Mouse (Mus musculus): ENCODE data around the gene Zfyve19. TPM values are rescaled to one million over a fixed set of nuclear protein-coding genes. Genes with fewer than 3 reads are reported as not detected.

Zfyve19 gene
- total RNA-seq, 2 experiments from 2014 or later, result 49.0 to 83.0 TPM

GRCm38 (mm10) chr2:119194140-119194539 lies 14.3 kb upstream of the Zfyve19 start:
- ATAC-seq (replicated peaks; ENCODE audit: poor library complexity, severe bottlenecking), result no peak

- ATAC-seq (replicated peaks; ENCODE audit: poor library complexity, severe bottlenecking), result no peak
These were observed 11.9 kb upstream of the Zfyve19 start for GRCm38 (mm10) chr2:119196316-119197108.

- no peak for ATAC-seq (replicated peaks; ENCODE audit: poor library complexity, severe bottlenecking)
These were observed 10.9 kb upstream of the Zfyve19 start for GRCm38 (mm10) chr2:119197493-119197892.

- no peak for ATAC-seq (replicated peaks; ENCODE audit: poor library complexity, severe bottlenecking)
These were observed 10.4 kb upstream of the Zfyve19 start for GRCm38 (mm10) chr2:119198049-119198448.

GRCm38 (mm10) chr2:119198934-119199333 lies 9.5 kb upstream of the Zfyve19 start:
- no peak for ATAC-seq (replicated peaks; ENCODE audit: poor library complexity, severe bottlenecking)

GRCm38 (mm10) chr2:119202914-119203453 lies 5.4 kb upstream of the Zfyve19 start:
- ATAC-seq (replicated peaks; ENCODE audit: poor library complexity, severe bottlenecking), result no peak

GRCm38 (mm10) chr2:119203871-119204460 lies 4.5 kb upstream of the Zfyve19 start:
- ATAC-seq (replicated peaks; ENCODE audit: poor library complexity, severe bottlenecking), result no peak

GRCm38 (mm10) chr2:119207961-119208343 lies 465 bp upstream of the Zfyve19 start:
- ATAC-seq (replicated peaks; ENCODE audit: poor library complexity, severe bottlenecking), result peak; percentile 9

GRCm38 (mm10) chr2:119209176-119209507 lies 725 bp downstream of the Zfyve19 start:
- ATAC-seq (replicated peaks; ENCODE audit: poor library complexity, severe bottlenecking), result peak; percentile 36

- ATAC-seq (replicated peaks; ENCODE audit: poor library complexity, severe bottlenecking), result no peak
These were observed 21.6 kb downstream of the Zfyve19 start, which contains the start of gene Ppp1r14d for GRCm38 (mm10) chr2:119229775-119230704. Gene Ppp1r14d, minus strand, starts transcription at chr2:119229906.

GRCm38 (mm10) chr2:119236682-119237209 lies 28.3 kb downstream of the Zfyve19 start:
- no peak for ATAC-seq (replicated peaks; ENCODE audit: poor library complexity, severe bottlenecking)

- ATAC-seq (replicated peaks; ENCODE audit: poor library complexity, severe bottlenecking), result peak; percentile 21; the same call in 1 of the 2 replicates
These were observed 28.9 kb downstream of the Zfyve19 start, which contains the start of gene Spint1 for GRCm38 (mm10) chr2:119237210-119237870. Gene Spint1, plus strand, starts transcription at chr2:119237362.

GRCm38 (mm10) chr2:119237871-119238220 lies 29.4 kb downstream of the Zfyve19 start:
- peak; percentile 21; the same call in 1 of the 2 replicates for ATAC-seq (replicated peaks; ENCODE audit: poor library complexity, severe bottlenecking)

GRCm38 (mm10) chr2:119238671-119239070 lies 30.3 kb downstream of the Zfyve19 start:
- no peak for ATAC-seq (replicated peaks; ENCODE audit: poor library complexity, severe bottlenecking)

GRCm38 (mm10) chr2:119240075-119240818 lies 31.8 kb downstream of the Zfyve19 start:
- no peak for ATAC-seq (replicated peaks; ENCODE audit: poor library complexity, severe bottlenecking)

GRCm38 (mm10) chr2:119240819-119241186 lies 32.4 kb downstream of the Zfyve19 start:
- ATAC-seq (replicated peaks; ENCODE audit: poor library complexity, severe bottlenecking), result no peak

GRCm38 (mm10) chr2:119242548-119242947 lies 34.1 kb downstream of the Zfyve19 start:
- no peak for ATAC-seq (replicated peaks; ENCODE audit: poor library complexity, severe bottlenecking)

- no peak for ATAC-seq (replicated peaks; ENCODE audit: poor library complexity, severe bottlenecking)
These were observed 36.8 kb downstream of the Zfyve19 start for GRCm38 (mm10) chr2:119245246-119245645.

- ATAC-seq (replicated peaks; ENCODE audit: poor library complexity, severe bottlenecking), result no peak
These were observed 39.5 kb downstream of the Zfyve19 start for GRCm38 (mm10) chr2:119247904-119248303.

All from granulocyte monocyte progenitor cell, adult 5-6 weeks (primary cell).